In genomic region chr5:69512203-69512602, GRCm38 (mm10) we compare ENCODE assay signal across 26 mouse cellular contexts. TPM values are rescaled to one million over a fixed set of nuclear protein-coding genes. Genes with fewer than 3 reads are reported as not detected.
"Had no signal": no experiment of that assay in that cellular context is flagged by ENCODE, and none has a peak within 500 bp of the region (broad histone marks: within the 10 kb centered on the region; RNA-seq: fewer than 3 reads in every experiment).

No protein-coding gene starts in this region.

- H3K4me3 ChIP-seq: gastrocnemius, adult 2 months; heart, embryonic 10.5 days; heart, embryonic 12.5 days; hindbrain, embryonic 10.5 days; hindbrain, embryonic 12.5 days; intestine, embryonic 15.5 days; layer of hippocampus, adult 2 months; left cerebral cortex, adult 2 months; limb, embryonic 10.5 days; limb, embryonic 12.5 days; liver, embryonic 13.5 days had no signal

- ATAC-seq: hindbrain, embryonic 16.5 days; inflammation-experienced regulatory T-cells, adult 6 months; intestine, embryonic 15.5 days; intestine, postnatal 0 days had no signal

- H3K9me3 ChIP-seq: heart, embryonic 10.5 days; heart, embryonic 12.5 days; hindbrain, embryonic 10.5 days; hindbrain, embryonic 12.5 days; intestine, embryonic 15.5 days; limb, embryonic 10.5 days; limb, embryonic 12.5 days; liver, embryonic 13.5 days had no signal

- H3K9ac ChIP-seq: heart, embryonic 12.5 days; hindbrain, embryonic 12.5 days; hindbrain, embryonic 14.5 days; intestine, embryonic 15.5 days; limb, embryonic 12.5 days; liver, embryonic 13.5 days had no signal

- H3K36me3 ChIP-seq: heart, embryonic 10.5 days; heart, embryonic 12.5 days; hindbrain, embryonic 10.5 days; hindbrain, embryonic 12.5 days; intestine, embryonic 15.5 days; limb, embryonic 10.5 days; limb, embryonic 12.5 days; liver, embryonic 13.5 days had no signal

- H3K27me3 ChIP-seq: heart, embryonic 12.5 days; hindbrain, embryonic 12.5 days; intestine, embryonic 15.5 days; limb, embryonic 12.5 days; liver, embryonic 13.5 days had no signal

- H3K27ac ChIP-seq: gastrocnemius, adult 2 months; heart, embryonic 10.5 days; hindbrain, embryonic 10.5 days; hindbrain, embryonic 12.5 days; hindbrain, embryonic 14.5 days; intestine, embryonic 15.5 days; kidney, postnatal 0 days; layer of hippocampus, adult 2 months; left cerebral cortex, adult 2 months; limb, embryonic 10.5 days; limb, embryonic 12.5 days; liver, embryonic 13.5 days had no signal

- H3K4me1 ChIP-seq: heart, embryonic 10.5 days; heart, embryonic 12.5 days; hindbrain, embryonic 10.5 days; hindbrain, embryonic 12.5 days; intestine, embryonic 15.5 days; limb, embryonic 10.5 days; limb, embryonic 12.5 days; liver, embryonic 13.5 days had no signal

- H3K4me2 ChIP-seq: heart, embryonic 12.5 days; hindbrain, embryonic 12.5 days; hindbrain, embryonic 14.5 days; intestine, embryonic 15.5 days; limb, embryonic 12.5 days; liver, embryonic 11.5 days; liver, embryonic 13.5 days had no signal

- DNase-seq: gastrocnemius, adult 2 months; gastrocnemius, postnatal 10 days; gastrocnemius, postnatal 25 days; heart, adult 18-20 months; heart, postnatal 10 days; heart, postnatal 4 days; kidney, adult 18-20 months; kidney, postnatal 25 days; kidney, postnatal 4 days; liver; liver, embryonic 13.5 days had no signal

RNA-seq across cellular contexts. Expression of gene Yipf7, which starts 30.2 kb away (rescaled TPM):
- polyA plus RNA-seq: hindbrain, embryonic 14.5 days; hindbrain, embryonic 16.5 days; inflammation-experienced regulatory T-cells, adult 6 months; intestine, embryonic 15.5 days; intestine, postnatal 0 days; kidney, postnatal 0 days; limb, embryonic 10.5 days; liver, embryonic 11.5 days; liver, embryonic 13.5 days had no signal
